Mouse (Mus musculus) thymus, adult 2 months (tissue): Measurements from ENCODE around the gene Dennd6a. TPM values are rescaled to one million over a fixed set of nuclear protein-coding genes. Genes with fewer than 3 reads are reported as not detected.
A peak's percentile ranks its signal among the peaks of the same experiment; 100 is the strongest.

Experiments used
- DNase-seq: peaks from one replicate; pipeline ENCODE4 v3.0.0; 2021
- H3K27ac ChIP-seq: fragments of 200-500 bp; 2 replicates; pipeline ENCODE4 v1.5.1; 2012; ENCODE audit warnings: low read length, control low read depth; ENCODE audit not compliant: control insufficient read depth, insufficient read depth
- H3K27me3 ChIP-seq: fragments of 200-500 bp; 2 replicates; pipeline ENCODE4 v1.6.1; 2012; ENCODE audit warnings: mild to moderate bottlenecking, low read length, moderate library complexity, mixed read lengths; ENCODE audit not compliant: control insufficient read depth, insufficient read depth
- H3K36me3 ChIP-seq: fragments of 200-500 bp; 2 replicates; pipeline ENCODE4 v1.6.1; 2012; ENCODE audit warnings: mild to moderate bottlenecking, low read length, moderate library complexity; ENCODE audit not compliant: control insufficient read depth, insufficient read depth
- H3K4me1 ChIP-seq: fragments of 200-500 bp; replicated peaks from 2 replicates; pipeline ENCODE4 v1.6.1; 2012; ENCODE audit warnings: low read length; ENCODE audit not compliant: control insufficient read depth, insufficient read depth
- H3K4me3 ChIP-seq: fragments of 200-500 bp; 2 replicates; pipeline ENCODE4 v1.5.1; 2012; ENCODE audit warnings: mild to moderate bottlenecking, low read length, control low read depth, moderate library complexity; ENCODE audit not compliant: control insufficient read depth, insufficient read depth
- CTCF ChIP-seq: fragments of 200-500 bp; IDR thresholded peaks from 2 replicates; pipeline ENCODE4 v1.5.1; 2012; ENCODE audit warnings: mild to moderate bottlenecking, control low read depth, low read length, moderate library complexity, borderline replicate concordance; ENCODE audit not compliant: control insufficient read depth, poor library complexity, insufficient read depth; ENCODE audit errors: extremely low read depth
- POLR2A ChIP-seq: fragments of 200-500 bp; IDR thresholded peaks from 2 replicates; pipeline ENCODE4 v1.6.1; 2012; ENCODE audit warnings: mild to moderate bottlenecking, low read length, control low read depth, moderate library complexity; ENCODE audit not compliant: control insufficient read depth, poor library complexity, insufficient read depth; ENCODE audit errors: extremely low read depth
- WGBS: fragments of 180-500 bp; shearing (Covaris S2); methylation state at CpG from one replicate; pipeline ENCODE4 v1.1.7; 2018; 5-methylcytosine and 5-hydroxymethylcytosine counted together
- polyA plus RNA-seq: library from polyadenylated mRNA; depleted of rRNA; stranded (reverse); fragments of >200 nt; gene quantifications from 2 replicates; pipeline ENCODE4 v1.2.3, GENCODE M21; 2012

Dennd6a gene
- polyA plus RNA-seq, 1 experiment, result 17.1 TPM

- Histone ChIP-seq H3K27ac (peak overlapping the region; percentile 50; the same call in 1 of the 2 replicates), H3K36me3 (no peaks in the 10 kb centered on the region), H3K4me1 (peaks cover 3% of the 10 kb centered on the region; the same call in 1 of the 2 replicates), H3K4me3 (peak overlapping the region; percentile 65), H3K27me3 (no peaks in the 10 kb centered on the region)
- DNase-seq, result peak; percentile 17
- TF ChIP-seq POLR2A (no peak), CTCF (no peak)
- WGBS, result 3% methylated on average over 11 of the region's 11 CpGs
These were observed 65.6 kb downstream of the Dennd6a start for GRCm38 (mm10) chr14:26639251-26639650.

- Histone ChIP-seq H3K27ac (no peak overlapping the region), H3K36me3 (no peaks in the 10 kb centered on the region), H3K4me1 (peaks cover 3% of the 10 kb centered on the region; the same call in 1 of the 2 replicates), H3K27me3 (no peaks in the 10 kb centered on the region), H3K4me3 (no peak overlapping the region)
- 53% methylated on average over 2 of the region's 2 CpGs for WGBS
- no peak for DNase-seq
- TF ChIP-seq POLR2A (no peak), CTCF (no peak)
These were observed 66.3 kb downstream of the Dennd6a start for GRCm38 (mm10) chr14:26639961-26640360.

GRCm38 (mm10) chr14:26643006-26643624, 69.5 kb downstream of the Dennd6a start:
- TF ChIP-seq CTCF (no peak), POLR2A (no peak)
- peaks cover 12% of the 10 kb centered on the region for H3K36me3 ChIP-seq
- no peaks in the 10 kb centered on the region for H3K27me3 ChIP-seq
- DNase-seq, result no peak
- H3K4me1 ChIP-seq, result no peaks in the 10 kb centered on the region; the same call in 1 of the 2 replicates
- 87% methylated on average over 3 of the region's 3 CpGs for WGBS
- no peak overlapping the region for H3K4me3 ChIP-seq
- no peak overlapping the region for H3K27ac ChIP-seq

GRCm38 (mm10) chr14:26645989-26646650, 72.5 kb downstream of the Dennd6a start:
- TF ChIP-seq POLR2A (no peak), CTCF (no peak)
- no peaks in the 10 kb centered on the region for H3K27me3 ChIP-seq
- no peak for DNase-seq
- WGBS, result 92% methylated on average over 5 of the region's 5 CpGs
- no peaks in the 10 kb centered on the region for H3K4me1 ChIP-seq
- H3K36me3 ChIP-seq, result peaks cover 23% of the 10 kb centered on the region
- H3K4me3 ChIP-seq, result no peak overlapping the region
- H3K27ac ChIP-seq, result no peak overlapping the region

- Histone ChIP-seq H3K27ac (no peak overlapping the region), H3K4me3 (no peak overlapping the region), H3K4me1 (no peaks in the 10 kb centered on the region), H3K27me3 (no peaks in the 10 kb centered on the region), H3K36me3 (peaks cover 31% of the 10 kb centered on the region)
- no peak for DNase-seq
- TF ChIP-seq POLR2A, result no peak
- TF ChIP-seq CTCF, result no peak
- 94% methylated on average over 2 of the region's 2 CpGs for WGBS
These were observed 74.2 kb downstream of the Dennd6a start for GRCm38 (mm10) chr14:26647811-26648210.

- Histone ChIP-seq H3K36me3 (peaks cover 50% of the 10 kb centered on the region), H3K4me1 (no peaks in the 10 kb centered on the region), H3K27ac (no peak overlapping the region), H3K4me3 (no peak overlapping the region), H3K27me3 (no peaks in the 10 kb centered on the region)
- TF ChIP-seq CTCF (no peak), POLR2A (no peak)
- peak; percentile 23 for DNase-seq
These were observed 78.2 kb downstream of the Dennd6a start for GRCm38 (mm10) chr14:26651901-26652300.
